Mouse (Mus musculus) activated CD4-positive, CD25-positive, alpha-beta regulatory T cell, adult 4 months (primary cell): ENCODE measurements at regions not wholly inside any gene's neighbourhood (a gene's known extent, or its start where the extent isn't known, plus 50 kb on each side); places are given as distances from the start of the nearest gene placed in this dataset.
A peak's percentile ranks its signal among the peaks of the same experiment; 100 is the strongest.
"Not testable (repeated sequence)": the region's sequence is repeated elsewhere in the genome, so short reads cannot be mapped to it uniquely, and the experiment has no call there.

Experiments
- ATAC-seq: one replicate; pipeline ENCODE4 v1.8.0; 2017

DNA sequence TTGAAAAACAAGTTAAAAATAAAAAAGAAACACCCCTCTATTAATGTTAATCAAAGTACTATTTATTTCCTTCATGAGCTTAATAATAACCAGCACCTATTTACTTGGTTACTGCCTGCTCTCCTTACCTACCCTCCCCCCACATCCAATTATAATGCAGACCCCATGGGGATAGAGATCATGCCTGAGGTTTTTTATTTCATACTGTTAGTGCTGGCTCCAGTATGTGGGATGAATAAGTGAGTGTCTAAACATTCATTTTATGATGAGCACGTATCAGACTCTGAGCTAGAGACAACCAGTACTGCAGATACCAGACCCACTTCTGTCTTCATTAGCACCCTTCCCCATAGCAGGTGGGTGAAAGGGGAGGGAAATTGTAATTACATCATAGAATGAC lies 83.6 kb upstream of the Atp1b1 start:
- ATAC-seq, result no peak

DNA sequence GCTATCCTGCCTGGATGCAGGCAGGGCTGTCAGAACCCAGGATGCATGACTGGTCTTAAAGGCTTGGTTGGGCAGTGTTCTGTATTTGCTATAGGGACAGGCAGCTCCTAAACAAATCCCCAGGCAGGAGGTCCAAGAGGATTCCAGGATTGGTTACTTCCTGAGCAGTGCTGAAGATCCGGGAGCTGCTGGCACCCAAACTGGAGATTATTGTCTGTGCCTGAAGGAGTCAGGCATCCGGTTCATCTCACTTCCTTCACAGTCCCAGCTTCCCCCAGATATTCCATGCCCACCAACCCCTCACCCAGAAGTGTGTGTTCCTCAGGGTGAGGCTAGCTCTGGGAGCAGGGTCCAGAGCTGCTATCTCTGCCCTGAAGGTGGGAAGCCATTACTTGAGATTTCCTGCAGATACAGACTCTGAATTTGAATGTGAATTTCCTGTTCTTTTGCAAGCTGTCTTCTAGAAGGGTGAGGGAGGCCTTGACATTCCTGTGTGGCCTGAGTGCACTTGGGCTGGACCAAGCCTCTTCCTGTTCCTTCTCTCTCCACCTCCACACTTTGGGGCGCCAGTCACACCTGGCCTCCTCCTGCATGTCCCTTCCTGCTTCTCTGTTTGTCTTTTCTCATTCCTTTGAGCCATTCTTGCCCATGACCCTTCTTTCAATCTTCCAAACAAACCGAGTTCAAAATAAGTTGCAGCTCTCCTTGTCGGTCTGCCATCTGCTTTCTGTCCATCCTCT lies 80.3 kb upstream of the Atp1b1 start:
- ATAC-seq, result no peak

DNA sequence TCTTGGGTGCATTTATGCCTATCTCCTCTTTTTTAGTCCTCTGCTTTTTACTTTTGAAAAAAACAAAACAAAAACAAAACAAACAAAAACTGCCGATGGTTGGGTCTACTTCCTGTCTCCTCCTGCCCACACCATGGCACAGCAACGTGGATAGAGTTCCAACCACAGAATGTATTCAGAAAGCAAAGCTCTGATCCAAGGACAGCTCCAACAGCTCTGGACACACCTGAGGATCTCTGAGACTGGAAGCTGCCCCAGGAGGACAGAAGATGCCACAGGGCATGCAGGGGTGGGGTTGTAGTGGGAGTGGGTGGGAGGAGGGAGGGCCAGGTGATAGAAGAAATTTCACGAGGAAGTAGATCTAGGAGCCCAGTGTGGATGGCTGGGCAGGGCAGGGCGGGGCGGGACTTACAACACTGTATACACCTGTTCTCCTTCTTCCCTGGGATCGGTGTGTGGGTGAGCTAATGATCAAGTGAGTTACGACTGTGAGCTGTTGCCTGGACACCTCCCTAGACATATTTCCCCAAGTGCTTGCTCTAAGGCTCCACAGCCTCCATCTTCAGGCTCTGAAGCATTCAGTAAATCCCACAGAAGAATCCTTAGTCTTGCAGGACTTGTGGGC lies 79.3 kb upstream of the Atp1b1 start:
- no peak for ATAC-seq

DNA sequence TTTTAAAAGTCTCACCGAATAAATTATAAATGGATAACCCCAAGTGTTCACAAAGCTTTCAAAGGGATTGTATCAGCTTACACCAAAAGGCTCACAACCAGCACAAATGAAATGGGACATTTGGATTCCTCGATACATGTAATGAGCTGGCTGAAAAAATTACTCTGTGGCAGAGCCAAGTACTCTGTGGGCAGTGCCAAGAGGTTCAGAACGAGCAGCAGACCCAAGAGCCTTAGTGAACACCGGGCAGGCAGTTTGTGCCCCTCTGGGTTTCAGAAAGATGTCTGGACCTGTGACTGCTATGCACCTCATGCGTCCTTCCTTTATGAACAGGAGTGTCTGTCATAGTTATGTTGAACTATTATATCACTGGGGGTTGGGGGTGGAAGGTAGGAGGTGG lies 74.0 kb upstream of the Atp1b1 start:
- no peak for ATAC-seq

DNA sequence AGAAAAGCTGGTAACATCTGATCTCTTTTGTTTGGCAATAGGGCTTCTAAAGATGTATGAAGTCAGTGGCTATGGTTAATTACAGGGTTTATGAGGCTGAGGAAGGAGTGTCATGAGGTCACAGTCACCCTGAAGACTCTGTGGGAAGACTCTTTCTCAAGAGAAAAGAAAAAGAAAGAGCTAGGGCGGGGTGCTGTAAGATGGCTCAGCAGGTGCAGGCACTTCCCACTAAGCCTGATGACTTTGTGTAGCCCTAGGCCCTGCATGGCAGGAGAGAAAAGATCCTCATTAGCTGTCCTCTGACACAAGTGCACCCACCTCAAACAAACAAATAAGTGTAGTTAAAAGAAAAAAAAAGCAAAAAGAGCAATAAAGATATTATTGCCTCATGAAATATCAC lies 73.6 kb upstream of the Atp1b1 start:
- no peak for ATAC-seq

DNA sequence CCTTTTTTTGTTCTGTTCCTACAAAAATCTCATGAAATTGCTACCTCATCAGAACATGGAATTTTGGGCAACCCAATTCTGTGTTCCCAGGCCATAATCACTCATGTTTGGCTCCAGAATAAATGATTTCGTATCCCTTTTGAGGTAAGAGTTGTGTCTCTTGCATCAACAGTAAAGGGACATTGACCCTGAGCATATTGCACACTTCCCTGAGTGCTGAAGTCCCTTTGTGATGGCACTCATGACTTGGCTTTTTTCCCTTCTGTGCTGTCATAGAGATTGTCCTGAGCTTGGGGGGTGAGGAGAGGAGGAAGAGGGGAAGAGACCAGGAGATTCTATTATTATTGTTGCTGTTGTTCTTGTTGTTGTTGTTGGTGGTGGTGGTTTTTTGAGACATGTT lies 68.6 kb upstream of the Atp1b1 start:
- ATAC-seq, result no peak

DNA sequence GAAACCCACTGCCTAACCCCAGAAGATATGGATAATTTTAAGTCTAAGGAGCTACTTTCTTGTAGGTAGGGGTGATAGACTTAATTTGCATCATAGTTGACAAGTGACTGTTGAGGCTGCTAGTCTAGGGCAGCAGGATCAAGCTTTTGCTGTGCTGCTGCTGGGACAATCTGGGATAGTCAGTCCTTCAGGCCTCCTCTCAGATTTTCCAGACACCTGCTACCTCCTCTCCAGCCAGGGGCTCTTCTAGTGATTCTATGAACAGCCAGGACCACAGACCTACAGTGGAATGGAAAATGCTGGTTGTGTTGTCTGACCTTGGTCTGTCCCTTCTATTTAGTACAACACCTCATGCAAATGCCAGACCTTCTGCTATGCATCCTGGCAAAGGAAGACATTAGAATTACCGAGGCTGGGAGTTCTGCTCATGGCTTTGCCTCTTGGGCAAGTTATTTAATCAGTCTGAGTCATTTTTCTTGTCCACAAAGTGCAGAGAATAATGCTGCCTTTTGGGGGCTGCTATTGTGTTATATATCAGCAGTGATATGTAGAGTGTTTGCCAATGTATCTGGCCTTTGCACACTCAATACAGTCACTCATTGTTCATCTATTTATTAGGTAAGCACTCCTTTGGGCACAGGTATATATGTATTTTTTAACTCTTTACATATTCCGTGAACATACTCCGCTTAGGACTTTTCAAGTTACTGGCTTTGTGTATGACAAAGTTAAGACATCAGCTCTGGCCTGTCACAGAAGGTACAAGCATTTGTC lies 64.4 kb upstream of the Atp1b1 start:
- ATAC-seq, result no peak

DNA sequence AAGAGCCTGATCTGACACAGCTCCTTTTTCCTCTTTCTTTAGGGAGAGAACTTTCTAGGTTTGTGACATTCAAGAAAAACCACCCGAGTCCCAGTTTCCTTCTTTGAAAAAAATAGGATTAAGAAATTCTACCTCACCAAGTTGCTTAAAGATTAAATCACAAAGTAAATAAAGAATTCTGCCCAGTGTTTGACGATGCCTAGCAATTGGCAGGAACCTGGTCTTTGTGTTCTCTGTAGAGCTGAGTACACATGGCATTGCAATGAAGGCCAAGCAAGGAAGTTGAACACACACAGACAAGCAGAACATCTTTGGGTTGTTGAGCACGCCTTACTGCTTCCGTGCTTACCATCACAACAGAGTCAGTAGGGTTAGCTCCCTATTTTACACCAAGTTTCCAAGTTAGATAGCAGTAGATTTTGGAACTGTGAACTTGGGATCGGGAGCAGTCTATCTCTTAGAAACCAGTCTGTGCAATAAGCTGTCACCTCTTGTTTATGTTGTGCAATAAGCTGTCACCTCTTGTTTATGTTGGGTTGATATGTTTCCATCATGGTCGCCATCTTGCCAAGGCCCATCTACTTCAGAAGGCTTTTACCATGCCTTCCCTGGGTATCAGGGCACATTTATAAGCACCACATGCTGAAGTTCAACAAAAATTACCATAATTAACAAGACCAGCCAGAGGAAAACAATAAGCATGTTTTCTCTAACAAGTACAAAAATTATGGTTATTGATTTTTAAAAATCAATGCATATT lies 63.4 kb upstream of the Atp1b1 start:
- ATAC-seq, result no peak

DNA sequence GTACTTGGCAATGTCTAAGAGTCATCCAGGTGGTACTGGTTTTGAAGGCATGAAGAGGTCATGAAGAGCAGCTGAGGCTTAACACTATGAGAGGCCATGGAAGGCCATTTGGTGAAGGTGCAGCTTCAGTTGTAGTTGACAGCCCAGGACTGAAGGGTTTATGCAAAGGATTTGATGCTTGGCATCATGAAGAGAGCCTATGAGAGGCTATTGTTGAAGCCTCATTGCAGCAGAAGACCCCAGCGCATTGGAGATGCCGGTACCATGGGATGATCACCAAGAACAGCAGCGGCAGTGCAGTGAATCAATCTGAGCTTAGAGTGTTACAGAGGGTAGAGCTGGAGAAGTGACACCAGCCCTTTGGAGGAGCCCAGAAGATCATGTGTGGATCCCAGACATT lies 60.7 kb upstream of the Atp1b1 start:
- ATAC-seq, result no peak

DNA sequence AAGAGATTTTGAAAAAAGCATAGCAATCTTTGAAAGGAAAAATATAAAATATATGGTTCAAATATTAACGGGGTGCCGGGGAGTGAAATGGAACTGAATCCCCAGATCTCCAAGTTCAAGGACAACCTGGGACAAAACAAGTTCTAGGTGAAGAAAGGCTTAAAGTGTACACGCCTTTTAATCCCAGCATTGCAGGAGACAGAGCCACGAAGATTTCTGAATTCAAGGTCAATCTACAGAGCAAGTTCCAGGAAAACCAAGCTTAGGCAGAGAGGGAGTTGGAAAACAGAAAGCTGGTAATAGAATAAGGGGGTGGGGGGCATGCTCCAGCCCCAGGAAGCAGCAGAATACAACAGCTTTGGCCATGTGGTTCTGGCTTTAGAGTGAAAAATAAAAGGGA lies 60.2 kb upstream of the Atp1b1 start:
- no peak for ATAC-seq

DNA sequence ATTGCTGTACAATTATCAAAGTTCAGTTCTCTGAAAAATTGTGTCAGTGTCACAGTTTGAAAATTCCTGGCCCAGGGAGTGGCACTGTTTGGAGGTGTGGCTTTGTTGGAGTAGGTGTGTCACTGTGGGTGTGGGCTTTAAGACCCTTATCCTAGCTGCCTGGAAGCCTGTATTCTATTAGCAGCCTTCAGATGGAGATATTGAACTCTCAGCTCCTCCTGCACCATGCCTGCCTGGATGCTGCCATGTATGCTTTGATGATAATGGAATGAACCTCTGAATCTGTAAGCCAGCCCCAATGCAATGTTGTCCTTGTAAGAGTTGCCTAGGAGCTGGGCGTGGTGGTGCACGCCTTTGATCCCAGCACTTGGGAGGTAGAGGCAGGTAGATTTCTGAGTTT lies 59.2 kb upstream of the Atp1b1 start:
- ATAC-seq, result not testable (repeated sequence)

DNA sequence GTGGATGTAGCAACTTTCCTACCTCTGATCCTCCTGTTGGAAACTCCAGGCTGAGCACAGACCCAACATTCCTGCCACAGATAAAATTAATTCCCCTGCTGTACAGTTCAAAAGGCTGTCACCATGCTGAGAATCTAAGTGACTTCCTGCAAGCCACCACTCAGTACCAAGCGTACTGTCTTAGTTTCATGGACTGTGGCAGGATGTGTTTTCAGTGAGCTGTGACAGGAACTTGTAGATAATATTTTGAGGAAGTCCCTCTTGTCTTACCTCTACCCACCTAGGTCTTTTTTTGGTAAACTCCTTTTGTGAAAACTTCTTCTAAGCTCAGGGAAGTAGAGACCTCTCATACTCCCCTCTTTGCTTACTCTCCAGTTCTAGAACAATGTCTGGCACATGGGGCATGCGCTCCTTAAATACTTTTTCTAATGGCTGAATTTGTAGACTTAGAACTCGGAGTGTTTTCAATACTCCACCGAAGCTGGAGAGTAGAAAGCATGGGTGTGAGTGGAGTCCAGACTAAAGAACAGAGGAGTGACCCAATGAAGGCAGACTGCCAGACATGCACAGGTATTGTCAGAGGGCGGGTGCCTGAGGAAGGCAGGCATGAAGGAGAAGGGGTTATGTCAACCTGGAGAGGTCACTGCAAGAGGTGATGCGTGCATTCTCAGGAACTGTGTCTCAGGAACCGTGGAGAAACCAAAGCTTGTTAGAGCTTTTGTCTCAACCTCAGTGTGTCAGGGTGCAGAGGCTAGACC lies 53.7 kb upstream of the Atp1b1 start:
- ATAC-seq, result peak; percentile 89

DNA sequence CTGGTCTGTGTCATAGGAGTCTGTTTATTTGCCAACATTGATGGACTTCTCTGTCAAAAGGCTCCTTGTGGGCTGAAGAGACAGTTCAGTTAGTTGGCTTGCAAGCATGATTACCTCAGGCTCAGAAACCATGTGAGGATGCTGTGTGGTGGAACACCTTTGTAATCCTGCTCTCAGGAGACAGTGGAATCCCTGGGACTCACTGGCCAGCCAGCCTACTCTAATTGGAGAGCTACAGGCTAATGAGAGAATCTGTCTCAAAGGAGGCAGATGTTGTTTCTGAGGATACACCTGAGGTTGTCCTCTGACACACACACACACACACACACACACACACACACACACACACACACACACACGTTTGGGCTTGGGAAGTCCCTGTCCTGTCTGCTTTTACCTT lies 51.1 kb upstream of the Atp1b1 start:
- ATAC-seq, result no peak

DNA sequence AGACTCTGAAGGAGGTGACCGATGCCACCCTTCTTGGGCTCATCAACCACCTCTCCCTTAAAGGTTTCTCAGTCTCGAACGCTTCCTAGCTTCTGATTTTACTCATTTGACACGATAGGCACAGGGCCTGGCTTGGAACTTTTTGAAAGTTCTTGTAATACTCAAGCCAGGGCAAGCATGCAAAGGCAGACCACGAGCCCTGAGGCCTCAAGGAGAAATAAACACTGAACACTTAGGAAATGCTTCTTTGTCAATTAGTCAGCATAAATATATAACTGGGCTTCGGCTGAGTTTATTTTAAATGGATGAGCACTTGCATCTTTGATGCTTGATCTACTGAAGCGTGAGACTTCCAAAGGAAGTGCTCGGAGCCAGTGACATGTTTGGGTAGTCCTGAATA lies 50.4 kb upstream of the Atp1b1 start:
- ATAC-seq, result no peak

DNA sequence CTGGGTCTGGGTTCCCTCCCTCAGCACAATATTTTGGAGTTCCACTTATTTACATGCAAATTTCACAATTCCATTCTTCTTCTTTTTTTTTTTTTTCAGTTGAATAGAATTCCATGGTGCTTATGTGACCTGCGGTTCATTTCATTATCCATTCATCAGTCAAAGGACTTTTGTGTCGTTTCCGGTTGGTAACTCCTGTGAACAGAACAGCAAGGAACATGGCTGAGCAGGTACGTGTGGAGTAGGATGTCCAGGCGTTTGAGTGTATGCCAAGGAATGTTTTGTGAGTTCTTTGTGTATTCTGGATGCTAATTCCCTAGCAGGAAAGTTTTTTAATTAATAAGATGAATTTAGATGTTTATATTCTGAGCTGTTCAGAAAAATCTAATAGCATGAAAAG lies 50.0 kb upstream of the Atp1b1 start:
- ATAC-seq, result no peak
